Mouse (Mus musculus) gastrocnemius, adult 8-10 months (tissue): ENCODE data around the gene Dkc1. TPM values are rescaled to one million over a fixed set of nuclear protein-coding genes. Genes with fewer than 3 reads are reported as not detected.

Experiments
- DNase-seq, 2 experiments: peaks; one replicate each; pipeline ENCODE4 v3.0.0; 2022; ENCODE audit warnings: low spot score in 2 of 2
- total RNA-seq, 4 experiments: library from RNA; stranded (reverse); gene quantifications; 2 replicates each; pipeline ENCODE4 v1.2.4; 2022

Dkc1 gene
- 10 to 100 TPM; 21.7 to 39.8 (median 26.1) TPM for total RNA-seq

GRCm38 (mm10) chrX:75095369-75096162 lies at the start of gene Dkc1:
Gene Dkc1, plus strand, starts transcription at chrX:75095854.
- DNase-seq = peak; percentile 88 to 89

GRCm38 (mm10) chrX:75045931-75046330 lies 49.7 kb upstream of the Dkc1 start:
- no peak for DNase-seq

GRCm38 (mm10) chrX:75046921-75047635 lies 48.6 kb upstream of the Dkc1 start:
- DNase-seq = no peak

GRCm38 (mm10) chrX:75056120-75056775 lies 39.4 kb upstream of the Dkc1 start:
- DNase-seq = no peak

GRCm38 (mm10) chrX:75082351-75082750 lies 13.3 kb upstream of the Dkc1 start:
- DNase-seq = no peak

- peak in 1 of 2 experiments; percentile 6 for DNase-seq
These were observed 11.5 kb upstream of the Dkc1 start for GRCm38 (mm10) chrX:75083982-75084773.

- DNase-seq = peak; percentile 4 to 16
These were observed 10.7 kb upstream of the Dkc1 start, which contains the start of gene Gab3 for GRCm38 (mm10) chrX:75084774-75085508. Gene Gab3, minus strand, starts transcription at chrX:75085458.

GRCm38 (mm10) chrX:75085654-75086053 lies 10.0 kb upstream of the Dkc1 start:
- DNase-seq = no peak

GRCm38 (mm10) chrX:75096163-75096770 lies 613 bp downstream of the Dkc1 start:
- peak in 1 of 2 experiments; percentile 2 for DNase-seq

- no peak for DNase-seq
These were observed 3.1 kb downstream of the Dkc1 start for GRCm38 (mm10) chrX:75098799-75099198.

- no peak for DNase-seq
These were observed 6.6 kb downstream of the Dkc1 start for GRCm38 (mm10) chrX:75102293-75102692.

GRCm38 (mm10) chrX:75115550-75115949 lies 19.9 kb downstream of the Dkc1 start:
- DNase-seq = no peak

- no peak for DNase-seq
These were observed 30.0 kb downstream of the Dkc1 start for GRCm38 (mm10) chrX:75125606-75126005.

- DNase-seq = no peak
These were observed 31.2 kb downstream of the Dkc1 start for GRCm38 (mm10) chrX:75126893-75127292.

GRCm38 (mm10) chrX:75128333-75128980 lies 32.8 kb downstream of the Dkc1 start:
- DNase-seq = no peak

- DNase-seq = no peak
These were observed 33.8 kb downstream of the Dkc1 start for GRCm38 (mm10) chrX:75129474-75129873.

- DNase-seq = peak; percentile 63 to 67
These were observed 35.0 kb downstream of the Dkc1 start, which contains the start of gene Mpp1 for GRCm38 (mm10) chrX:75130467-75131160. Gene Mpp1, minus strand, starts transcription at chrX:75131016.

GRCm38 (mm10) chrX:75136938-75137337 lies 41.3 kb downstream of the Dkc1 start:
- no peak for DNase-seq

GRCm38 (mm10) chrX:75137729-75138128 lies 42.1 kb downstream of the Dkc1 start:
- no peak for DNase-seq
